Mouse (Mus musculus): ENCODE measurements at regions not wholly inside any gene's neighbourhood (a gene's known extent, or its start where the extent isn't known, plus 50 kb on each side); places are given as distances from the start of the nearest gene placed in this dataset.

DNA sequence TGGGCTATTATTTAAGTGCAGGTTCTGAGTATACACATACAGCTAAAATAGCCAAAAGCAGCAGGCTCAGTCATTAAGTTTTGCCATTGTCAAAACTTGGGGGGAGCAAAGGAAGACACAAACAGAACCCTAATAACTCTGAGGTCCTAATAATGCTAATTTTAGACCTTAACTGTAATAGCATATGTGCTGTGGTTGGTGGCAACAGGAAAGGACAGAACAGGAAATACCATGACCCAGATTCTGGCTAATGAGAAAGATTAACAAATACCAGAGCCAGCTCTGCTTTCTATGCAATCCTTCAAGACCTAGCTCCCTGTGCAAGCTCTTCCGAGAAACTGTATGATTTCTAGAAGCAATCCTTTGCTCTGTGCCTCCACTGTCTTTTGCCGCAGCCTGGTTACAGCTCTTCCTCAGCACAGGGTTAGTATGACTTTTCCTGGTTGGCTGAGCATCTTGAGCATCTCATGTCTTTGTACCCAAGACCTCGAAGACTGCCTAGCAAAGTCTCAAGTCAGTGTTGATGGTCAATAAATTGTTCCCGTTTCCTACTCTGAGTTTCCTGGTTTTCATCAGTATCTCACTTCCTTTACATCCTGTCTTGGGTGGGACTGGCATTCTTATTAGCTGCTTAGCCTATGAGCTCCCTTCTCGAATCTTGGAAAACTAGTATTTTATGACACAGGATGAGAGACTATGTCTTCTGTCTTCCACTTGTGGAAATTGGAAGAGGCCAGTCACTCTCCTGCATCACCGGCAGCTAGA is 49.9 kb upstream of the Eed start:
- H3K9ac ChIP-seq (replicated peaks): no peak overlapping the region
- H3K4me3 ChIP-seq (replicated peaks): no peak overlapping the region
- no peak for ATAC-seq (ENCODE audit: low FRiP score)
- WGBS: 89% methylated on average over 6 of the region's 6 CpGs
- H3K9me3 ChIP-seq (replicated peaks): no peaks in the 10 kb centered on the region
- H3K27me3 ChIP-seq (replicated peaks): no peaks in the 10 kb centered on the region
- peaks cover 22% of the 10 kb centered on the region for H3K4me1 ChIP-seq
- H3K27ac ChIP-seq (replicated peaks): peak overlapping the region; percentile 80; the same call in 1 of the 2 replicates
- no peaks in the 10 kb centered on the region for H3K36me3 ChIP-seq
- no peak overlapping the region for H3K4me2 ChIP-seq

DNA sequence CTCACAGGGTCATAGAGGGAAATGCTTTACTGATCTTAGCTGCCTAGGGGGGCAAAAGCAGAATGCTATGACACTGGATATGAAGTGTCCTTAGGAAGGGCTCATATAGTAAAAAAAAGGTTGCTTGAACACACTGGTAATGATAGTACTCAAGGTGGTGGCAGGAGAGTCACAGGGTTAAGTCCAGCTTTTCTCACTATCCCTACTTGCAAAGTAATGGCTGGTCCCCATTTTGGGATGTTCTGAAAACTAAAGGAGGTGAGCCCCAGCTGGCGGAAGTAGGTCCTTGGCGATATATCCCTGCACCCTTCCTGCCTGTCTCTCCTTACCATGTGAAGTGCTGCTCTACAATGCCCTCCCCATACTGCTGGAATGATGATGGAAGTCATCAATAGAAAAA is 52.3 kb upstream of the Eed start:
- Histone ChIP-seq H3K27me3 (replicated peaks) (no peaks in the 10 kb centered on the region), H3K4me1 (peaks cover 22% of the 10 kb centered on the region), H3K4me2 (no peak overlapping the region), H3K9ac (replicated peaks) (no peak overlapping the region), H3K9me3 (replicated peaks) (no peaks in the 10 kb centered on the region), H3K4me3 (replicated peaks) (no peak overlapping the region), H3K27ac (replicated peaks) (no peak overlapping the region), H3K36me3 (no peaks in the 10 kb centered on the region)
- 98% methylated on average over 2 of the region's 2 CpGs for WGBS
- no peak for ATAC-seq (ENCODE audit: low FRiP score)

DNA sequence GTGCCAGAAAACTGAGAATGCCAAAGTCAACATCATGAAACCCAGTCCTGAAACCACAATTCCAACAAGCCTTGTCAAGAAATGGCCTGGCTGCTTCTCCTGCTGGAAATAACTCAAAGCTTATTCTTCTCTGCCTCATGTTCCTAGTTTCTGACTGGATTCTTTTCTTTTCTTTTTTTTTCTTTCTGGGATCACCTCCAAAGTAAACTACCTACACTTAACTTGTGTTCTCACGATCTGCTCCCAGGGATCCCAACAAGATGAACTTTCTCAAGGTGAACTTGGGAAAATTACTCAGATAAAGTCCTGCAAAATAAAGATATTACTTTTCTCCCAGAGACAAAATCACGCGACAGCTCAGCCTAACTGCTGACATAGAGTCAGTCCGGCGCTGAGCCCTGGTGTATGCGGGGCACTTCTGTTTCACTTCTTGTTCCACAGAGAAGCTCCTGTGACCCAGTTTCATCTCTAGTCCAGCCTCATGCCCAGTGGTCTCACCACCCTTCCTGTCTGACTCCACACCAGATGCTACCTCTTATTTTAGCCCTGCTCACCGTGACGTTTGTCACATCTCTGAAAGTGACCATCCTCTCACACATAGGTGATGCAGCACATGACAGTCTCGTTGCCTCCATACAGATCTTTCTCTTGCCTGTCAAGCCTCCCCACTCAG is 53.0 kb upstream of the Eed start:
- no peak overlapping the region for H3K27ac ChIP-seq (replicated peaks)
- no peak overlapping the region for H3K4me3 ChIP-seq (replicated peaks)
- H3K9me3 ChIP-seq (replicated peaks): no peaks in the 10 kb centered on the region
- H3K27me3 ChIP-seq (replicated peaks): no peaks in the 10 kb centered on the region
- H3K9ac ChIP-seq (replicated peaks): no peak overlapping the region
- WGBS: 92% methylated on average over 9 of the region's 9 CpGs
- no peak overlapping the region for H3K4me2 ChIP-seq
- H3K4me1 ChIP-seq: peaks cover 20% of the 10 kb centered on the region
- no peak for ATAC-seq (ENCODE audit: low FRiP score)
- no peaks in the 10 kb centered on the region for H3K36me3 ChIP-seq

DNA sequence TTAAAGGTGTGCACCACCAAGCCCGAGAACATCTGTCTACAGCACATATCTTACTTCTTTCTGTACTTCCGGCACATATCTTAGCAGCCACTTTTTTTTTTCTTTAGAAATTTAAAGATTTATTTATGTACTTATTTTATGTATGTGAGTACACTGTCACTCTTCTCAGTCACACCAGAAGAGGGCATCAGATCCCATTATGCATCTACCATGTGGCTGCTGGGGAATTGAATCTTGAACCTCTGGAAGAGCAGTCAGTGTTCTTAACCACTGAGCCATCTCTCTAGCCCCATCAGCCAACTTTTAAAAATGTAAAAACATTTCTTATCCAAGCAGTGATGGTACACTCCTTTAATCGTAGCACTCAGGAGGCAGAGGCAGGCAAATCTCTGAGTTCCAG is 53.7 kb upstream of the Eed start:
- no peak overlapping the region for H3K27ac ChIP-seq (replicated peaks)
- no peaks in the 10 kb centered on the region for H3K27me3 ChIP-seq (replicated peaks)
- ATAC-seq (ENCODE audit: low FRiP score): no peak
- no peak overlapping the region for H3K4me2 ChIP-seq
- H3K4me3 ChIP-seq (replicated peaks): no peak overlapping the region
- no peaks in the 10 kb centered on the region for H3K36me3 ChIP-seq
- 95% methylated on average over 3 of the region's 3 CpGs for WGBS
- peaks cover 13% of the 10 kb centered on the region for H3K4me1 ChIP-seq
- H3K9ac ChIP-seq (replicated peaks): no peak overlapping the region
- no peaks in the 10 kb centered on the region for H3K9me3 ChIP-seq (replicated peaks)

DNA sequence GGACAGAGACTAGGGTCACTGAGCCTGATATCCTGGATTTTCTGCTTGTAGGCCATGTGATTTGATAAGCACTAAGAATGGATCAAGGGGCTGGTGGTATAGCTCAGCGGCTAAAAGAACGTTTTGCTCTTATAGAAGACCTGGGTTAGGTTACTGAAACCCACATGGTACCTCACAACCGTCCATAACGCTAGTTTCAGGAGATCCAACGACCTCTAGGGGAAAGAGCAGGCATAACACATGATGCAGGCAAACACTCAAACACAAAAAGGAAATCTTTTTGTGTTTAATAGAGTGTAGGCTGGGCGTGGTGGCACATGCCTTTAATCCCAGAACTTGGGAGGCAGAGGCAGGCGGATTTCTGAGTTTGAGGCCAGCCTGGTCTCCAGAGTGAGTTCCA is 54.6 kb upstream of the Eed start:
- Histone ChIP-seq H3K4me3 (replicated peaks) (no peak overlapping the region), H3K36me3 (no peaks in the 10 kb centered on the region), H3K27me3 (replicated peaks) (no peaks in the 10 kb centered on the region), H3K27ac (replicated peaks) (no peak overlapping the region), H3K9me3 (replicated peaks) (no peaks in the 10 kb centered on the region), H3K9ac (replicated peaks) (no peak overlapping the region), H3K4me2 (no peak overlapping the region), H3K4me1 (peaks cover 4% of the 10 kb centered on the region; the same call in 1 of the 2 replicates)
- ATAC-seq (ENCODE audit: low FRiP score): no peak
- WGBS: 71% methylated on average over 7 of the region's 7 CpGs

DNA sequence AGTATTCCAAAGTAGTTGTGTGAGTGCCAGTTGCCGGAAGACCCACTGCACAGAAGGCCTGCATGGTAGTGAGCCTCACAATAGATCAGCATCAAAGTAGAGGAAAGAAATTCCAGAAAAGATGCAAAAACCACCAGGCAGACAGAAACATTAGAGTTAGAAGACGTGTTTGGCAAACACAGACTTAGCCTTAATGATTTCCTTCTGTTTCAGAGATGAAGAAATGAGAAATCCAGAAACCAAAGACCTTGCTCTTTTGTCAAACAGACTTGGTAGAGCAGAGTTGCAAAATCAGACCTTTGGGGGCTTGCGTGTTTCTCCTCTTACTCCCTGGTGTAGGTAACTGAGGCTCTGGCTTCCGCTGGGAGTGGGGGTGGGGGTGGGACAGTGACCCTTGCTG is 57.0 kb upstream of the Eed start:
- H3K4me3 ChIP-seq (replicated peaks): no peak overlapping the region
- H3K4me2 ChIP-seq: no peak overlapping the region
- no peaks in the 10 kb centered on the region for H3K9me3 ChIP-seq (replicated peaks)
- no peak overlapping the region for H3K9ac ChIP-seq (replicated peaks)
- 97% methylated on average over 4 of the region's 4 CpGs for WGBS
- H3K4me1 ChIP-seq: no peaks in the 10 kb centered on the region
- no peak overlapping the region for H3K27ac ChIP-seq (replicated peaks)
- no peaks in the 10 kb centered on the region for H3K27me3 ChIP-seq (replicated peaks)
- ATAC-seq (ENCODE audit: low FRiP score): no peak
- no peaks in the 10 kb centered on the region for H3K36me3 ChIP-seq

DNA sequence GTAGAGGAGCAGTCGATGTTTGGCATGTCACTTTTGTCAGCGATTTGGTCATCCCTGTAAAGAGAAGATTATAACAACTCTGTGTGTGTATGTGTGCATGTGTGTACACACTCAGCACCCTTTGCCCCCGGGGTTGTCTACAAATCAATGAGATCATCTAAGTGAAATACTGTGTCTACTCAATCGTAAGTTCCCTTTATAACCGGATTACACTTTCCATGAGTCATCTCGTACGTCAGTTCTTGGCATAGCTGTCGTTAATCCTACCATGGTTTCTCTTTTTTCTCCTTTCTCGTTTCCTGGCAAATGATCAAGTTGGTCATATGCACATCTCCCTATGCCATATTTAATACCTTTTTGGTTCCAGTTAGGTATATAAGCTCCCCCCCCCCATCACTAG is 58.7 kb upstream of the Eed start:
- H3K4me2 ChIP-seq: no peak overlapping the region
- H3K4me1 ChIP-seq: no peaks in the 10 kb centered on the region
- 87% methylated on average over 9 of the region's 9 CpGs for WGBS
- no peaks in the 10 kb centered on the region for H3K9me3 ChIP-seq (replicated peaks)
- H3K4me3 ChIP-seq (replicated peaks): no peak overlapping the region
- H3K27ac ChIP-seq (replicated peaks): no peak overlapping the region
- no peak for ATAC-seq (ENCODE audit: low FRiP score)
- H3K36me3 ChIP-seq: no peaks in the 10 kb centered on the region
- no peaks in the 10 kb centered on the region for H3K27me3 ChIP-seq (replicated peaks)
- no peak overlapping the region for H3K9ac ChIP-seq (replicated peaks)

DNA sequence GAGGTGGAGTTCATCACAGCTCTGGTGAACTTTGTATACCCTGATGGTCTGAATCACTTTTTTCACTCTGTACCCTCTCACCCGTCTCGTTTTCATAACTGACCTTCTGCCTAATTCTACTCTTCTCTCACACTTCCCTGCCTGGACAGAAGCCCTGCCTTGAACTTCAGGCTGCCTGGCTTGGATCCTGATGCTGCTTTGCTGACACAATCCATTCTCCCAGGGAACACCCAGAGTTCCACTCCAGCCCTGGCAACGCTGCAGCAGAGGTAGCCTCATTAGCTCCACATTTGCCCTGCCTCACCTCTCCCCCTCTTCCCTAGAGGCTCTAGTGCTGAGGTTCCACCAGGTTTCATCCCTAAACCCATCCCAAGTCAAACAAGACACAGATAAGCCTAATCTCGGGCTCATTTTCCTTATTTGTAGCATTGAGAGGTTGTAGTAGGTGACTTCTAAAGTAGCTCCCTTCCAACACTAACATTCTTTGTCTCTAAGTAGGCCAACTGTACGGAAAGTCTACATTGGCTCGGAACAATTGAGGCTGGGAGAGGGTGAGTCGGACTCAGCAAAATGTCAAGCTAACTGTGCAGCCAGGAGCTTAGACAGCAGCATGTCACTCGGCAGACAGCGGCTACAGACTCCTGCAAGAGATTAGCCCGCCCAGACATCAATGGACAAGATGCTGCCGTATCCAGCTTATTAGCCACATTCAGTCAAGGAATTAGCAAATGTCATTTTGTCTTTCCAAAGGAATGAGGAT is 60.0 kb upstream of the Eed start:
- Histone ChIP-seq H3K27me3 (replicated peaks) (no peaks in the 10 kb centered on the region), H3K4me2 (no peak overlapping the region), H3K9ac (replicated peaks) (no peak overlapping the region), H3K27ac (replicated peaks) (no peak overlapping the region), H3K4me1 (no peaks in the 10 kb centered on the region), H3K4me3 (replicated peaks) (no peak overlapping the region), H3K36me3 (no peaks in the 10 kb centered on the region), H3K9me3 (replicated peaks) (no peaks in the 10 kb centered on the region)
- WGBS: 84% methylated on average over 11 of the region's 11 CpGs
- ATAC-seq (ENCODE audit: low FRiP score): no peak

DNA sequence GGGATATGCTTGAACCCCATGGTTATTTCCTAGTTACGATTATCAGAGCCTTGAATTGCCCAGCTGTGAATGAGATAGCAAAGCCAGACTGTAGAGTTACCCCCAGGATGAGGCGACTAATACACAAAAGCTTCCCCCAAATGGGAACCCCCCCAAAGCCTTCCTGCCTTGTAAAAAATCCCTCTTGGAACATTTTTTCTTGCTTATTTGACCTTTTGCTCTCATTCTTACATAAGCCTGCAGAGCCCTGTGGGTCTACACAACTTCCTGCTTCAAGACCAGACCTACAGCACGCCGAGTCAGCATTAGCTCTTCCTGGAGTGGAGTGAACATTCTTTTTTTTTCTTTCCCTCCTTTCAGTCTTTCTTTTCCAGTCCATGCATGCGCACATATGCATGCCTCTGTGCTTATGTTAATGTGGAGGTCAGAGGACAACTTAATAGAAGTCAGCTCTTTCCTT is 60.8 kb upstream of the Eed start:
- Histone ChIP-seq H3K4me2 (no peak overlapping the region), H3K4me3 (replicated peaks) (no peak overlapping the region), H3K27ac (replicated peaks) (0 out of 2 replicates have a peak overlapping the region, but pooled peaks have one; percentile 33), H3K4me1 (no peaks in the 10 kb centered on the region), H3K9ac (replicated peaks) (no peak overlapping the region), H3K27me3 (replicated peaks) (no peaks in the 10 kb centered on the region), H3K36me3 (no peaks in the 10 kb centered on the region), H3K9me3 (replicated peaks) (no peaks in the 10 kb centered on the region)
- ATAC-seq (ENCODE audit: low FRiP score): no peak
- 70% methylated on average over 5 of the region's 5 CpGs for WGBS

DNA sequence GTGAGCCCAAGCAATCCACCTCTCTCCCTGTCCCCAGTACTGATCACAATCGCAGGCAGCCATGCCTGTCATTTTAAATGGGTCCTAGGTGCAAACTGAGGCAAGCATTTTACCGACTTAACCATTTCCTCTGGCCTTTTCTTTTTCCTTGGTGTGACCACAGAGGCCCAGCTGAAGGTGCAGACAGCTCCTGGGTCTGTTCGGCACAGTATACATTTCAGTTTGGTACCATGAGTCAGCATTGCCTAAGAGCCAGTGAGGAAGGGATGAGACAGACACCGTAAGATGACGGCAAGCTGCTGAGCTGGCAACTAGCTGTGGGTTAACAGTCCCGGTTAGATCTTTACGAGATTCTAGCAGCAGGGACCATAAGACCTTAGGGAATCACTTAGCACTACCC is 61.6 kb upstream of the Eed start:
- no peaks in the 10 kb centered on the region for H3K36me3 ChIP-seq
- 76% methylated on average over 7 of the region's 7 CpGs for WGBS

DNA sequence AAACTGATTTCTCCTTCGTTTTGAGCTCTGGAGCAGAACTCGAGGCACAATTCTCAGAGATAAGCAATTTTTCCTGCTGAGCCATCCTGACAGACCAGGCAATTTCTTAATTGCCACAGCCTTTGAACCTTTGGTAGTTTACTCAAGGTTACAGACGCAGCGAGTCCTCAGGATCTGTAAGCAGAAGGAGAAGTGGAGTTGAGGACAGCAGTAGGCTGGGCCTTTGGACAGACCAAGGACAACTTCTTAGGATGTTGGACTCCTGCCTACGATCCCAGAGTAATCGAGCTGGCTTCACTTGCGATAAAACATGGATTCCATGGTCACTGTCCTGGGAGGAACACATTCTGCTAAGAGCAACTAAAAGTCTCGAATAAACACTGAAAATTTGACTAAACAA is 62.7 kb upstream of the Eed start:
- Histone ChIP-seq H3K27ac (replicated peaks) (no peak overlapping the region), H3K36me3 (no peaks in the 10 kb centered on the region), H3K4me3 (replicated peaks) (no peak overlapping the region), H3K4me1 (peaks cover 4% of the 10 kb centered on the region; the same call in 1 of the 2 replicates), H3K9me3 (replicated peaks) (no peaks in the 10 kb centered on the region), H3K9ac (replicated peaks) (no peak overlapping the region), H3K27me3 (replicated peaks) (no peaks in the 10 kb centered on the region), H3K4me2 (no peak overlapping the region)
- WGBS: 84% methylated on average over 8 of the region's 8 CpGs
- ATAC-seq (ENCODE audit: low FRiP score): no peak

More for the DNA sequence above, 61.6 kb upstream of the Eed start:
- Histone ChIP-seq H3K9ac (replicated peaks) (no peak overlapping the region), H3K4me1 (no peaks in the 10 kb centered on the region), H3K27me3 (replicated peaks) (no peaks in the 10 kb centered on the region), H3K4me3 (replicated peaks) (no peak overlapping the region), H3K27ac (replicated peaks) (no peak overlapping the region), H3K9me3 (replicated peaks) (no peaks in the 10 kb centered on the region), H3K4me2 (no peak overlapping the region)
- ATAC-seq (ENCODE audit: low FRiP score): no peak
